Comparison of ENCODE assay signal across 10 mouse cellular contexts in genomic region chr9:119100177-119100898, GRCm38 (mm10). TPM values are rescaled to one million over a fixed set of nuclear protein-coding genes. Genes with fewer than 3 reads are reported as not detected.
DNase-seq lines count a peak whose midpoint lies in the region; ATAC-seq and TF ChIP-seq lines count a peak whose summit lies in the region.
"Had no signal": no experiment of that assay in that cellular context is flagged by ENCODE, and none has a peak within 500 bp of the region (broad histone marks: within the 10 kb centered on the region; RNA-seq: fewer than 3 reads in every experiment).

No protein-coding gene starts in this region.

- H3K27ac ChIP-seq in hindbrain, embryonic 11.5 days (ENCODE audit: low read depth, low read length) = no peak overlapping the region
- no peak overlapping the region for H3K27ac ChIP-seq in hindbrain, embryonic 13.5 days
- no peak overlapping the region for H3K27ac ChIP-seq in ES-Bruce4 (ENCODE audit: insufficient read depth, low read length)
- H3K27ac ChIP-seq: heart, embryonic 13.5 days had no signal

- TF ChIP-seq CTCF in ES-Bruce4 (IDR thresholded peaks at IDR 0.05; ENCODE audit: low read depth, low read length) = peak; percentile 5

- no peak overlapping the region for H3K4me2 ChIP-seq in hindbrain, embryonic 11.5 days (replicated peaks; ENCODE audit: low read depth, low read length)
- no peak overlapping the region for H3K4me2 ChIP-seq in hindbrain, embryonic 13.5 days
- H3K4me2 ChIP-seq: heart, embryonic 13.5 days had no signal

- no peaks in the 10 kb centered on the region for H3K36me3 ChIP-seq in hindbrain, embryonic 11.5 days (ENCODE audit: control insufficient read depth, insufficient read depth, low read length)
- no peaks in the 10 kb centered on the region for H3K36me3 ChIP-seq in hindbrain, embryonic 13.5 days
- no peaks in the 10 kb centered on the region for H3K36me3 ChIP-seq in ES-Bruce4 (ENCODE audit: control insufficient read depth, insufficient read depth, low read length, poor library complexity, severe bottlenecking)
- H3K36me3 ChIP-seq: heart, embryonic 13.5 days had no signal

- no peak for TF ChIP-seq EP300 in ES-Bruce4 (IDR thresholded peaks at IDR 0.05; ENCODE audit: insufficient read depth, low read depth, low read length)

- 0 out of 2 replicates have a peak, but pooled peaks cover 2% of the 10 kb centered on the region for H3K4me1 ChIP-seq in hindbrain, embryonic 11.5 days (replicated peaks; ENCODE audit: control insufficient read depth, insufficient read depth, low read length)
- peaks cover 12% of the 10 kb centered on the region for H3K4me1 ChIP-seq in hindbrain, embryonic 13.5 days (replicated peaks)
- peaks cover 4% of the 10 kb centered on the region for H3K4me1 ChIP-seq in ES-Bruce4 (ENCODE audit: control insufficient read depth, insufficient read depth, low read length)

- no peaks in the 10 kb centered on the region for H3K9me3 ChIP-seq in hindbrain, embryonic 11.5 days (ENCODE audit: control insufficient read depth, low read length)
- no peaks in the 10 kb centered on the region for H3K9me3 ChIP-seq in hindbrain, embryonic 13.5 days
- no peaks in the 10 kb centered on the region for H3K9me3 ChIP-seq in ES-Bruce4 (replicated peaks; ENCODE audit: control insufficient read depth, insufficient read depth, low read length, poor library complexity, severe bottlenecking)
- H3K9me3 ChIP-seq: heart, embryonic 13.5 days had no signal

- H3K27me3 ChIP-seq in hindbrain, embryonic 11.5 days (ENCODE audit: control insufficient read depth, insufficient read depth, low read length) = 0 out of 2 replicates have a peak, but pooled peaks cover 2% of the 10 kb centered on the region
- H3K27me3 ChIP-seq in hindbrain, embryonic 13.5 days = peaks cover 22% of the 10 kb centered on the region
- no peaks in the 10 kb centered on the region for H3K27me3 ChIP-seq in ES-Bruce4 (ENCODE audit: control insufficient read depth, insufficient read depth, low read length, poor library complexity, severe bottlenecking)

- peak; percentile 57 for DNase-seq in hindbrain, embryonic 11.5 days (ENCODE audit: low spot score)
- DNase-seq in 3T3-L1 (ENCODE audit: low read depth, low spot score) = peak; percentile 7
- DNase-seq in layer of hippocampus, postnatal 36 days = peak; percentile 68 to 73
- no peak for DNase-seq in cerebellum, adult 18-20 months
- DNase-seq in T-cell, adult 2 months (ENCODE audit: low spot score) = no peak
- no peak for DNase-seq in spleen, postnatal 14 days (ENCODE audit: low spot score in 2 of 2)

- H3K4me3 ChIP-seq in hindbrain, embryonic 11.5 days (ENCODE audit: low read depth, low read length) = no peak overlapping the region
- no peak overlapping the region for H3K4me3 ChIP-seq in hindbrain, embryonic 13.5 days
- H3K4me3 ChIP-seq in ES-Bruce4 (ENCODE audit: low read depth, low read length) = no peak overlapping the region
- H3K4me3 ChIP-seq: heart, embryonic 13.5 days had no signal

- WGBS in hindbrain, embryonic 11.5 days = 16% methylated on average over 15 of the region's 15 CpGs
- 17% methylated on average over 15 of the region's 15 CpGs for WGBS in hindbrain, embryonic 13.5 days

- no peak overlapping the region for H3K9ac ChIP-seq in hindbrain, embryonic 11.5 days (ENCODE audit: low read depth, low read length)
- H3K9ac ChIP-seq in hindbrain, embryonic 13.5 days = no peak overlapping the region
- no peak overlapping the region for H3K9ac ChIP-seq in ES-Bruce4 (ENCODE audit: low read depth, poor library complexity, severe bottlenecking)
- H3K9ac ChIP-seq: heart, embryonic 13.5 days had no signal

- no peak for TF ChIP-seq POLR2A in ES-Bruce4 (IDR thresholded peaks at IDR 0.05; ENCODE audit: insufficient read depth, low read length)

- ATAC-seq in hindbrain, embryonic 11.5 days (ENCODE audit: low FRiP score) = peak; percentile 66; the same call in 1 of the 2 replicates
- ATAC-seq in hindbrain, embryonic 13.5 days (ENCODE audit: low FRiP score) = no peak

RNA-seq across cellular contexts. Expression of gene Dlec1, which starts 1.9 kb away (rescaled TPM):
- polyA plus RNA-seq in hindbrain, embryonic 11.5 days (2014; fragmentation: Nextera tagmentation; extraction: Ambion mirVana) = 1.4 and 2.1 TPM in 2 replicates
- 0.38 and 1.5 TPM in 2 replicates for polyA plus RNA-seq in hindbrain, embryonic 13.5 days (2015; fragmentation: Nextera tagmentation; extraction: Ambion mirVana)
- polyA plus RNA-seq in ES-Bruce4 (2011; ENCODE audit: insufficient read depth, insufficient read length, low read depth, missing spikeins) = 2.4 and 2.5 TPM in 2 replicates
- 1 to 10 TPM; 4.3 to 4.4 TPM for total RNA-seq in layer of hippocampus, postnatal 36 days (2021)

RNA-seq across cellular contexts. Expression of gene Plcd1, which starts 7.0 kb away (rescaled TPM):
- polyA plus RNA-seq in hindbrain, embryonic 11.5 days (2014; fragmentation: Nextera tagmentation; extraction: Ambion mirVana) = 27.7 and 28.8 TPM in 2 replicates
- polyA plus RNA-seq in hindbrain, embryonic 13.5 days (2015; fragmentation: Nextera tagmentation; extraction: Ambion mirVana) = 22.5 and 23.8 TPM in 2 replicates
- polyA plus RNA-seq in ES-Bruce4 (2011; ENCODE audit: insufficient read depth, insufficient read length, low read depth, missing spikeins) = 22.0 and 23.2 TPM in 2 replicates
- total RNA-seq in layer of hippocampus, postnatal 36 days (2021) = 1 to 10 TPM; 8.3 to 8.4 TPM

RNA-seq across cellular contexts. Expression of gene Vill, which starts 47.8 kb away (rescaled TPM):
- polyA plus RNA-seq in hindbrain, embryonic 11.5 days (2014; fragmentation: Nextera tagmentation; extraction: Ambion mirVana) = 7.5 and 8.8 TPM in 2 replicates
- polyA plus RNA-seq in hindbrain, embryonic 13.5 days (2015; fragmentation: Nextera tagmentation; extraction: Ambion mirVana) = 4.2 TPM in 2 replicates
- 37.0 and 40.0 TPM in 2 replicates for polyA plus RNA-seq in ES-Bruce4 (2011; ENCODE audit: insufficient read depth, insufficient read length, low read depth, missing spikeins)
- under 1 TPM; 0.62 to 0.76 TPM for total RNA-seq in layer of hippocampus, postnatal 36 days (2021)

RNA-seq across cellular contexts. Expression of gene Acaa1b, which starts 56.6 kb away (rescaled TPM):
- polyA plus RNA-seq in hindbrain, embryonic 11.5 days (2014; fragmentation: Nextera tagmentation; extraction: Ambion mirVana) = 1.4 and 1.7 TPM in 2 replicates
- 1.8 and 1.9 TPM in 2 replicates for polyA plus RNA-seq in hindbrain, embryonic 13.5 days (2015; fragmentation: Nextera tagmentation; extraction: Ambion mirVana)
- 0.78 and 2.1 TPM in 2 replicates for polyA plus RNA-seq in ES-Bruce4 (2011; ENCODE audit: insufficient read depth, insufficient read length, low read depth, missing spikeins)
- total RNA-seq in layer of hippocampus, postnatal 36 days (2021) = 1 to 10 TPM; 1.2 to 1.7 TPM

RNA-seq across cellular contexts. Expression of gene Gm47289, which starts 58.6 kb away (rescaled TPM):
- polyA plus RNA-seq in hindbrain, embryonic 11.5 days (2014; fragmentation: Nextera tagmentation; extraction: Ambion mirVana) = not detected in 2 replicates
- polyA plus RNA-seq in hindbrain, embryonic 13.5 days (2015; fragmentation: Nextera tagmentation; extraction: Ambion mirVana) = not detected in 2 replicates
- polyA plus RNA-seq in ES-Bruce4 (2011; ENCODE audit: insufficient read depth, insufficient read length, low read depth, missing spikeins) = not detected in 2 replicates
- total RNA-seq in layer of hippocampus, postnatal 36 days (2021) = not detected
- polyA plus RNA-seq: lung, embryonic 16.5 days had no signal

Comparison
In these comparisons a context has a peak if more than half of its experiments do, and no peak if none do; other contexts are left out.
1. DNase-seq: peak in hindbrain, embryonic 11.5 days (single experiment), 3T3-L1 (single experiment) and layer of hippocampus, postnatal 36 days (2 of 2); none in cerebellum, adult 18-20 months (0 of 2), T-cell, adult 2 months (single experiment) and spleen, postnatal 14 days (0 of 2).